Mouse (Mus musculus) embryonic fibroblast, embryonic 13.5 days (primary cell): ENCODE results near the gene Rnft2.

Source experiments
- CTCF ChIP-seq: IDR thresholded peaks from 2 replicates; pipeline ENCODE4 v1.5.1; 2011; ENCODE audit warnings: mild to moderate bottlenecking, control low read depth, low read length, moderate library complexity, borderline replicate concordance; ENCODE audit not compliant: insufficient read depth
- POLR2A ChIP-seq: IDR thresholded peaks from 2 replicates; pipeline ENCODE4 v1.6.1; 2011; ENCODE audit warnings: low read depth, mild to moderate bottlenecking, control low read depth, low read length, moderate library complexity

DNA sequence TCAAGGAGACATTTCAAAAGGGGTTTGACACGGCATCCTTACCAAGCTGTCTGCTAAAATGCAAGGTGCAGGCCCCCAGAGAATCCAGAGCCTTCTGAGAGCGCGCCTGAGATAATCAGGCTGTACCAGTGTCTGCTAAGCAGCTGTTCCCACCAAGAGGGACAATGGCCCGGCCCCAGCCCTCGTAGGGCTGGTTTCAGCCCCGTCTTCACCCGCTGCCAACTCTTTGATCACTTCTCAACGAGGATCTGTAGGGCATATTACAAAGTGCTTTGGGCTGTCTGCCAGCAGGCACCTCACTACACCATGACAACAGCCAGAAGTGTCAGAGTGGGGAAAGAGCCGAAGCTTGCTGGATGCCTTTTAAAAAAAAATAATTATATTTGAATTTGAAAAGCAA, 29.6 kb upstream of the Rnft2 start:
- TF ChIP-seq CTCF (no peak), POLR2A (no peak)
